In the genomic region with DNA sequence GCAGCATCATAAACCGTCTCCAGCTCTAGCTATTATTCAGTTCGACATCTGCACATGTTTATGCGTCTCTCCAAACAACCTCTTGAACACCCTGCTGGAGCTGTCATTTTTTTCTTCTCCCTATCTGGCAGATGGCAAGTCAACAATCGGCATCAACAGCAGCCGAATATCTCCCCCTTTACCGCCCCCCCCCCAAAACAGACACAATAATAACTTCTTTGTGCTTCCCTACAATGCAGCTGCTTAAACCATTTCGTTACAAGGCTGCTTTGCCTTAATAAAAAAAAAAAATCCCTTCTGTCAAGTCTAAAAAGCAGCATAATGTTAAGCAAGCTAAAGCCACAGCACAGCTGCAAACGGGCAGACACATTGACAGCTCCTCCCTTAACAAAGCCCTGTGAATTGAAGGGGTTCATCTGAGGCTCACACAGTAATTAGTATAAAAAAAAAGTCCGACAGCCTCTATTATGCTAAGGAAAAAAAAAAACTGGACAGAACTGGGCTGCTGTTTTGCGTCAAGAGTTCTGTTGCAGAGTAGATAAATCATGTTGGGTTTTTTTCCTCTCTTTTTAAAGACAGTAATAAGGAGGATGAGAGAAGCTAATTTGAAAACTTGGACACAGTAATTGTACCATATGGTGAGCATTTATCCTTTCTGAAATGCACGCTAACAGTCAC, we compare ENCODE assay signal across 8 mouse cellular contexts.
A peak's percentile ranks its signal among the peaks of the same experiment; 100 is the strongest.
DNase-seq lines count a peak whose midpoint lies in the region; ATAC-seq and TF ChIP-seq lines count a peak whose summit lies in the region.

No protein-coding gene starts in this region.

- H3K4me1 ChIP-seq in lung, postnatal 0 days (ENCODE audit: insufficient read depth, low read depth, low read length) = no peaks in the 10 kb centered on the region
- peaks cover 5% of the 10 kb centered on the region for H3K4me1 ChIP-seq in lung, adult 2 months (ENCODE audit: control insufficient read depth, insufficient read depth, low read length)
- 0 out of 2 replicates have a peak, but pooled peaks cover 5% of the 10 kb centered on the region for H3K4me1 ChIP-seq in hindbrain, postnatal 0 days (ENCODE audit: insufficient read depth, low read length)
- H3K4me1 ChIP-seq in stomach, embryonic 14.5 days (ENCODE audit: control insufficient read depth, insufficient read depth, low read length) = 0 out of 2 replicates have a peak, but pooled peaks cover 4% of the 10 kb centered on the region

- peak; percentile 32; the same call in 1 of the 2 replicates for ATAC-seq in lung, postnatal 0 days
- peak; percentile 88 for ATAC-seq in hindbrain, postnatal 0 days
- ATAC-seq in stomach, embryonic 14.5 days (ENCODE audit: insufficient number of reproducible peaks, insufficient read depth, low FRiP score, low read depth) = peak; percentile 78; the same call in 1 of the 2 replicates

- no peak for TF ChIP-seq CTCF in lung, postnatal 0 days (IDR thresholded peaks at IDR 0.05)
- no peak for TF ChIP-seq CTCF in lung, adult 2 months (IDR thresholded peaks at IDR 0.05; ENCODE audit: insufficient read depth, low read length)
- no peak for TF ChIP-seq CTCF in hindbrain, postnatal 0 days (IDR thresholded peaks at IDR 0.05; ENCODE audit: low read depth)

- WGBS in lung, postnatal 0 days = 30% methylated on average over 11 of the region's 11 CpGs
- WGBS in lung, adult 2 months = 41% methylated on average over 11 of the region's 11 CpGs
- 4% methylated on average over 11 of the region's 11 CpGs for WGBS in hindbrain, postnatal 0 days
- WGBS in stomach, embryonic 14.5 days = 22% methylated on average over 11 of the region's 11 CpGs

- no peak for TF ChIP-seq EP300 in lung, postnatal 0 days (IDR thresholded peaks at IDR 0.05)

- DNase-seq in heart, adult 8-10 months (ENCODE audit: low spot score) = peak; percentile 10
- no peak for DNase-seq in heart, postnatal 14 days
- peak; percentile 59 for DNase-seq in lung, postnatal 0 days (ENCODE audit: low spot score)
- no peak for DNase-seq in lung, adult 2 months
- peak; percentile 70 for DNase-seq in hindbrain, postnatal 0 days (ENCODE audit: low spot score)
- no peak for DNase-seq in cerebellum, adult 9-11 months
- no peak for DNase-seq in spleen, adult 12 weeks (ENCODE audit: low spot score)

- no peak overlapping the region for H3K27ac ChIP-seq in lung, postnatal 0 days (ENCODE audit: low read length)
- H3K27ac ChIP-seq in hindbrain, postnatal 0 days = peak overlapping the region; percentile 46
- H3K27ac ChIP-seq in stomach, embryonic 14.5 days (ENCODE audit: low read length) = peak overlapping the region; percentile 52; the same call in 1 of the 2 replicates

- intact Hi-C loops in heart, postnatal 14 days (cut with DNase I) = loop anchor here (5.0 kb wide), 1 partner anchor 37 kb away; no protein-coding TSS in a partner anchor

- H3K36me3 ChIP-seq in lung, postnatal 0 days (ENCODE audit: insufficient read depth, low read length) = no peaks in the 10 kb centered on the region
- no peaks in the 10 kb centered on the region for H3K36me3 ChIP-seq in hindbrain, postnatal 0 days (ENCODE audit: insufficient read depth, low read length)
- H3K36me3 ChIP-seq in stomach, embryonic 14.5 days (ENCODE audit: control insufficient read depth, insufficient read depth, low read length) = no peaks in the 10 kb centered on the region

- H3K4me2 ChIP-seq in lung, postnatal 0 days (replicated peaks; ENCODE audit: low read depth, low read length) = no peak overlapping the region
- H3K4me2 ChIP-seq in hindbrain, postnatal 0 days (ENCODE audit: low read depth, low read length) = peak overlapping the region; percentile 50
- H3K4me2 ChIP-seq in stomach, embryonic 14.5 days (replicated peaks; ENCODE audit: low read depth, low read length) = peak overlapping the region; percentile 22

- no peak for TF ChIP-seq POLR2A in lung, adult 2 months (IDR thresholded peaks at IDR 0.05; ENCODE audit: borderline replicate concordance, extremely low read depth, low read depth, low read length)

- no peaks in the 10 kb centered on the region for H3K9me3 ChIP-seq in lung, postnatal 0 days (ENCODE audit: low read length)
- no peaks in the 10 kb centered on the region for H3K9me3 ChIP-seq in hindbrain, postnatal 0 days (ENCODE audit: low read length)
- no peaks in the 10 kb centered on the region for H3K9me3 ChIP-seq in stomach, embryonic 14.5 days (ENCODE audit: control insufficient read depth, low read depth, low read length)

- no peak overlapping the region for H3K9ac ChIP-seq in lung, postnatal 0 days (replicated peaks; ENCODE audit: low read depth)
- H3K9ac ChIP-seq in hindbrain, postnatal 0 days (replicated peaks; ENCODE audit: low read length) = 0 out of 2 replicates have a peak overlapping the region, but pooled peaks have one; percentile 28
- no peak overlapping the region for H3K9ac ChIP-seq in stomach, embryonic 14.5 days (replicated peaks; ENCODE audit: low read depth, low read length)

- no peak overlapping the region for H3K4me3 ChIP-seq in lung, postnatal 0 days (ENCODE audit: low read depth, low read length)
- H3K4me3 ChIP-seq in lung, adult 2 months (replicated peaks; ENCODE audit: extremely low read depth, low read depth, low read length) = no peak overlapping the region
- peak overlapping the region; percentile 12; the same call in 1 of the 2 replicates for H3K4me3 ChIP-seq in hindbrain, postnatal 0 days (ENCODE audit: low read length)
- no peak overlapping the region for H3K4me3 ChIP-seq in stomach, embryonic 14.5 days (ENCODE audit: low read depth, low read length)

- no peaks in the 10 kb centered on the region for H3K27me3 ChIP-seq in lung, postnatal 0 days (replicated peaks; ENCODE audit: insufficient read depth, low read length)
- no peaks in the 10 kb centered on the region for H3K27me3 ChIP-seq in hindbrain, postnatal 0 days (ENCODE audit: insufficient read depth, low read length)
- H3K27me3 ChIP-seq in stomach, embryonic 14.5 days (ENCODE audit: control insufficient read depth, insufficient read depth, low read length) = no peaks in the 10 kb centered on the region

Comparison
In these comparisons a context has a peak if more than half of its experiments do, and no peak if none do; other contexts are left out.
1. DNase-seq: peak in heart, adult 8-10 months (single experiment), lung, postnatal 0 days (single experiment) and hindbrain, postnatal 0 days (single experiment); none in heart, postnatal 14 days (0 of 2), lung, adult 2 months (single experiment), cerebellum, adult 9-11 months (single experiment) and spleen, adult 12 weeks (single experiment).
2. ATAC-seq: peak in every context shown above with its lines; median percentile 88 in hindbrain, postnatal 0 days; 78 in stomach, embryonic 14.5 days; 32 in lung, postnatal 0 days.